Mouse (Mus musculus): ENCODE data around the gene Ppp1r35.

DNA sequence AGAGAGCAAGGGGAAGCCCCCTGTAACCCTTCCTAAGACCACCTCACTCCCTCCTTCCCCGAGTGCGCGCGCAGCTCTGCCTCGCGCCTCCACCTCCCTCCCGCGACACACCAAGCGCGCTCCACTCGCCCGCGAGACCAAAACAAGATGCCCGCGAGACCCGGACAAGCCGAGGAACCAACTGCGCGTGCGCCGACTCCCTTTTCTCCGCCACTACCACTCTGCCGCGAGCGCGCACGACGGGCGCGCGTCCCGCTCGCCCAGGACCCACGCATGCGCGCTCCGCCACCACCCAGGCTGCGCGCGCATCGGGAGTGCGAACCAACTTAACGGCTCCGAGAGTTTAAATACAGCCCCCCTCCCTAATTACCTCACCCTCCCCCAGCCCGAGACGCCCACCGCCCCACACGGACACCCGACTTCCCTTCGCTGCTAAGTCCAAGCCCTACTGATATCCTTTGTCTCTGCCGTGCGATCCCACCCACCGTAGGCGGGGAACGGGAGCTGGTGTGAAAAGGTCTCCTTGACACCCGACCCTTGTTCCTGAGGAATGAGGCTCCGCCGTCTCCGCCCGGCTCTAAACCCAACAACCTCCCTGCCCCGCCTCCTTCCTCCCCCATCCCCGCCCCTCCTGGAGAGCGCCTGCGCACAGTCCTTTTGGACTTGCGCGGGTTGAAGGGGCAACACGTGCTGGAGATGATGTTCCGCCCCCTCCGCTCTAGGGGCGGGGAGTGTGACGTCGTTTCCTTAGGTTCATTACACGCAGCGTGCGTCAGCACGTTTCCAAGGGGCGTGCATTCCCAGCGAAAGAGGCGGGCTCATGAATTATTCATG, 7.7 kb downstream of the Ppp1r35 start:
- peak; percentile 65; the same call in 1 of the 2 replicates for TF ChIP-seq POLR2A (IDR thresholded peaks at IDR 0.05; ENCODE audit: borderline replicate concordance, extremely low read depth, insufficient read depth, insufficient read length, poor library complexity, severe bottlenecking)
- TF ChIP-seq CTCF (IDR thresholded peaks at IDR 0.05; ENCODE audit: borderline replicate concordance, extremely low read depth, insufficient read depth, insufficient read length) = no peak
